Mouse (Mus musculus) cerebellum, adult 2 months (tissue): ENCODE results near the gene Naa50.

Experiments
- CTCF ChIP-seq: fragments of 200-500 bp; IDR thresholded peaks from 2 replicates; pipeline ENCODE4 v1.5.1; 2011; ENCODE audit warnings: low read depth, mild to moderate bottlenecking, control low read depth, low read length, moderate library complexity, borderline replicate concordance; ENCODE audit not compliant: insufficient read depth
- POLR2A ChIP-seq: fragments of 200-500 bp; IDR thresholded peaks from 2 replicates; pipeline ENCODE4 v1.6.1; 2011; ENCODE audit warnings: low read length, control low read depth, borderline replicate concordance; ENCODE audit not compliant: insufficient read depth

- no peak for TF ChIP-seq POLR2A
- TF ChIP-seq CTCF: no peak
Measured at GRCm38 (mm10) chr16:44212703-44213102, 73.1 kb downstream of the Naa50 start.
